Mouse (Mus musculus) lung, adult 18-20 months (tissue): ENCODE results near the gene Cactin.

Source experiments
- DNase-seq, 2 experiments: peaks; one replicate each; pipeline ENCODE4 v3.0.0; 2022; ENCODE audit warnings: mixed read lengths in 2 of 2

Gene Cactin

GRCm38 (mm10) chr10:81344421-81345161 is 23.7 kb downstream of the Cactin start:
- DNase-seq = no peak

- no peak for DNase-seq
These were observed 24.2 kb downstream of the Cactin start for GRCm38 (mm10) chr10:81345162-81345534.

DNA sequence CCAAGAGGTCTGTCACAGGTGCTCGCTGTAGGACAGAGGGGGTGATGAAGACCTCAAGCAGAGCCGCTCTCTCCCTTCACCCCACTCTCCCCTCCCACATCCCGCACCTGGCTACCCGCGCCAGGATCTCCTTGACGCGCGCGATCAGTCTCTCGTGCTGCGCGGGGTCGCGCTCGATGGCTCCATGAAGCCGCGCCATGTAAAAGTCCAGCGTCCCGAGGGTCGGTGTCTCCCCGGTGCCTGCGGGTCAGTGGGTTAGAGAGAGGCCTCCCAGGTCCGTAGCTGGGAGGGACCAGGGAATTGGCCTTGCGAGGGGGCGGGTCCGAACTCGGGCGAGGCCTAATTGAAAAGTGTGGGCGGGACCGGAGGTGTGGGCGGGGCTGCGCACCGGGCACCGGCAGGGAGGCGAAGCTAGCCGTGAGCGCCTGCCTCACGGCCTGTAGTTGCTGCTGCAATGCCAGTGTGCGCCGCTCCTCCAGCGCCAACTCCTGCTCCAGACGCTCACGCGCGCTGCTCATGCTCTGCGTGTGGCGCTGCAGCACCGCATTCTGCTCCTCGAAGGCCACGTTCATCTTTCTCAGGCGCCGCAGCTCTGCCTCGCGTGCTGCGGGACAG is 25.7 kb downstream of the Cactin start:
- peak; percentile 77 to 89 for DNase-seq

DNA sequence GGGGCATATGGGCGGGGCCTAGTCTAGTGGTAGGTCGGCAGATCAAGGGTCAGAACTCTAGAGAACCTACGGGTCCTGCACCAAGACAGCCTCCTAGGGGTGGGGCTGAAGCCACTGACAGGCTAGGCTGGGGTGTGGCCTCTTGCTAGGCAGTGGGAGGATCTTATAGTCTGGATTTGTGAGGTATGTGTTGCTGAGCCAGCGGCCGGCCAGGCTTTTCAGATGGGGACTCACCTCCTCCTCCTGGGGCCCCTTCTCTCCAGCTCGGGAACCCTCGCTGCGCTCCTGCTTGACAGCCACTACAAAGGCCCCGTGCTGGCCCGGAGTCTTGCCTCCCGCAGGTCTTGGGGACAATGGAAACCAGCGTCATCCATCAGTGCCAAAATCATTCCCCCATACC is 28.2 kb downstream of the Cactin start:
- DNase-seq = peak; percentile 70 to 75

GRCm38 (mm10) chr10:81349961-81350350 is 29.1 kb downstream of the Cactin start:
- DNase-seq = no peak

DNA sequence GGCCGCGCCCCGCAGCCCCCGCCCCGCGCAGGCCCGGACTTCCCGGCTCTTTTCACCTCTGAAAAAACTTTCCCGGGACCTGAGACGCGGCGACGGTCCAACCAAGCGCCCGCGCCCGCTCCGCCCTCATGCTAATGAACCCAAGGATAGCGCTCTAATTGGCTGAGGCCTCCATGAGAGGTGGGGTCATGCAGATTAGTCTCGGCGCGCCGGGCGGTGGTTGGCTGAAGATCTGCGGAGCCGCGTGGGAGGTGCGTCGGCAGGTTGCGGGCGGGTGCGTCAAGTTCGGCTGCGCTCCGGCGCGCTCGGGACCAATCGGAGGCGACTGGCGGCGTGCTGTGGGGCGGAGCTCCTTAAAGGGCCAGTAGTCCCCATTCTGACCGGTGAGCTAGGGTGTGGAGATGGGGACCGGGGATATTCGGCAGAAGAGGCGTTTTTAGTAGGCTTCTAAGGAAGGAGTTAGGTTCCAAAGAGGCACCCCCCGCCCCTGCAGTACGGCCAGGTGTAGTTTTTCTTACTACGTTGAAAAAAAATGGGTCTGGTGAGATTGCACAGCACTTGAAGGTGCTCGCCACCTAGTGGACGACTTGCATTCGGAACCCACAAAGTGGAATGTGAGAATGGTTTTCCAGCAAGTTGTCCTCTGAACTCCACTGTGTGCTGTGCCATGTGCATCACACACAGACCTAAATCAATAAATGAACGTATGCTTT is 29.6 kb downstream of the Cactin start, which contains the start of gene Hmg20b:
TSS of gene Hmg20b (minus strand) at position 130 of the 713 bp plus-strand sequence.
- peak; percentile 100 for DNase-seq

GRCm38 (mm10) chr10:81351678-81352291 is 30.9 kb downstream of the Cactin start:
- no peak for DNase-seq

DNA sequence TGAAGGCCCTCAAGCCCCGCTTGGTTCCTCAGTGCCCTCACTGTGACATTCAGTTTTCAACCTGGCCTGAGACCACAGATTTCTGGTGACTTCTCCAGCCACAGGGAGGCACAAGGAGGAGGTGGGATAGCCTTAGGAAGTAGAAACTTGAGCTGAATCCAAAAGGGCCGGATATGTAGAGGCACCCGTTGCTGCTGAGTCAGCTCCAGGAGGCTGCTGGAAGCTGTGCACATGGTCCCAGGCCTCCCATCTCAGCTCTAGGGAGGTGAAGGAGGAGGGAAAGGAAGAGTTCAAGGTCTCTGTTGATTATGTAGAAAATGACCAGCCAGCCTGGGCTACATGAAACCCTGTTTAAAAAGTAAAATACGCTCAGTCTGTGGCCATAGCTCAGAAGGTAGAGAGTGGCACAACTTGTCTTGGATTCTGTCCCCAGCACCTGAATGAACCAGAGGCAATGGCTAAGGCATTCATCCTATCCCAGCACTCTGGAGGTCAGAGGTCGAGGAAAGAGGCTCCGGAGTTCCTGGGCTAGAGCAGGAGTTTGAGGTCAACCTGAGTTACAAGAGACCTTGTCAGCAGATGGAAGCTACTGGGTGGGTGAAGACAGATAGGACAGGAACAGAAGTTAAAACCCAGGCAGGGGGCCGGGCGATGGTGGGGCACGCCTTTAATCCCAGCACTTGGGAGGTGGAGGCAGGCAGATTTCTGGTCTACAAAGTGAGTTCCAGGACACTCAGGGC is 34.0 kb downstream of the Cactin start:
- no peak for DNase-seq

- no peak for DNase-seq
These were observed 34.6 kb downstream of the Cactin start for GRCm38 (mm10) chr10:81355533-81355932.

- DNase-seq = peak; percentile 46 to 48
These were observed 35.6 kb downstream of the Cactin start for GRCm38 (mm10) chr10:81356352-81356990.

DNA sequence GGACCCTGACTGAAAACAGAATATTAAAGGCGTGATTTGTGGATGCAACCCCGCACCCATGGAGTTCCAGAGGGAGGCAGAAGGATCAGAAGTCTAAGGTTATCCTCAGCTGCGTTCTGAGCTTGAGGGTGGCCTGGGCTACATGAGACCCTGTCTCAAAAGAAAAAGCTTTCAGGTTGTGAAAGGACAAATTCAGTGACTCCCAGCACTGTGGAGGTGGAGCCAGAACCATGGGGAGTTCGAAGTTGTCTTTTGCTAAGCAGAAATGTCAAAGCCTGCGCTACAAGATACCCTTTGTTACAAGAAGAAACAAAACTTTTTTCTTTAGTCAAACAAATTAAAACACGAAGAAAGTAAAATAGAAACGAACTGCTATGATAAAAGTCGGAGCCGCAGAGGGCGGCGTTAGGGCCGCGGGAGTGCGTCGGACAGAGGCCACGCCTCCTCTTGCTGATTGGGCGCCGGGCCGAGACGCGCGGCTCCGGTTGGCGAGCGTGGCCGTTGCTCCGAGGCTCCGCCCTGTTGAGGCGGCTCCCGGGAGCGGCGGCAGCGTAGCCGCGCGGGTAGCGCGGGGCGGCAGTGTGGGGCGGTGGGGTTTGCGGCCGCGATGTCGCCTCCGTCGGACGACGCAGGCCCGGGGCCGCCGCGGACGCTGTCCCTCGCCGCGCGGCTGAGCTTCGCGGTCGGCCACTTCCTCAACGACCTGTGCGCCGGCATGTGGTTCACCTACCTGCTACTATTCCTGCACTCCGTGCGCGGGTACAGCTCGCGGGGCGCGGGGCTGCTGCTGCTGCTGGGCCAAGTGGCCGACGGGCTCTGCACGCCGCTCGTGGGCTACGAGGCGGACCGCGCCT is 36.3 kb downstream of the Cactin start, which contains the start of gene Mfsd12:
TSS of gene Mfsd12 (plus strand) at position 501 of the 854 bp plus-strand sequence.
- peak; percentile 91 to 92 for DNase-seq

DNA sequence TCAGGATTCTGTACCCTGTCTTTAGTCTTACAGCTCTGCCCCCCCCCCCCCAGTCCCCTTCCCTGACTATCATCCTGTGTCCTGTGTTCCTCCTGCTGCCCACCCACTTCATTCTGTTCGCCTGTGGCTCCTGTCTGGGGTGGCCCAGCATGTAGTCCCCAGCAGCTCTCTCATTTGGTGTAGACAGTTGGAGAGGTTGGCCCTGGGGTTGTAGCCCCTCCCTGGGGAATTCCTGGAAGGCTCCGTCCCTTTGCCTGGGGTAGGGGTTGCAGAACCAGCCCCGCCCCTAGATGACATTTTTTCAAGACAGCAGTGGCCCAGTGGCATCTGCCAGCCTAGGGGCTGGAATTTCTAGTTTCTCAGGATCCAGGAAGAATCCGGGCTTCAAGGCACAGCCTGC is 37.3 kb downstream of the Cactin start:
- no peak for DNase-seq

DNA sequence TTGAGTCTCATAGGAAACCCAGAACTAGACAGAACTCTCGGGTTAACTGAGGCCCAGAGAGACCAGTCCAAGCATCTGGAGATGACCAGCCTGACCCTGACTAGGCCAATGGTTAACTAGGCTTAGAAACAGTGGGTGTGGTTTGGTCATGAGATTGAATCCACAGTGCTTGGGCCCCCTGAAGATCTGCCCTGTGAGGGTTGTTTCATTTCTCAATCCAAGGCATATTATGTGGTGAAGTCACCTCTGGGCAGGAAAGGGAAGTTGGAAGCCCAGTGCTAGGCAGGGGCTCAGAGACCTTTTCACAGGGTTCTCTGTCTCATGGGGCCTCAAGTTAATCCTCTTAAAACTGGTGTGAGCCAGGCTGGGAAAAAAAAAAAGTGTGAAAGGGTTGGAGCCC is 37.9 kb downstream of the Cactin start:
- no peak for DNase-seq

DNA sequence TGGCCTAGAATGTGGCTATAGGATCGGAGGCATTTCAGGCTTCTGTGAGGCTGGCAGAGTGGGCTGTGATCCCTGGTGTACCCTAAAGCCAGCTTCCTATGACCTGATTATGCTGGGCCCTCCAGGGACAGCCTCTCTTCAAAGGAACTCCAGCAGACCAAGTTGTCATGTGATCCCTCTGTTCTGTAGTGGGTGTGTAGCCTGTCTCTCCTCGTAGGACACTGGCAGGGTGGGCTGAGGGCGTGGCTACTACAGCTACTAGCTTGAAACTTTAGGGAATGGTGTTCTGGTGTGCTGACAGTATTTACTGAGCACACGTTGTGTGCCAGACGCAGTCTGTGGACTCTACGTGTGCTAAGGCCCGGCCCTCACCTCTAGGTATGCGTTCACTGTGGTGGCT is 39.8 kb downstream of the Cactin start:
- no peak for DNase-seq

GRCm38 (mm10) chr10:81362336-81362949 is 41.5 kb downstream of the Cactin start:
- DNase-seq = peak in 1 of 2 experiments; percentile 18

GRCm38 (mm10) chr10:81363436-81364346 is 42.8 kb downstream of the Cactin start:
- DNase-seq = no peak

DNA sequence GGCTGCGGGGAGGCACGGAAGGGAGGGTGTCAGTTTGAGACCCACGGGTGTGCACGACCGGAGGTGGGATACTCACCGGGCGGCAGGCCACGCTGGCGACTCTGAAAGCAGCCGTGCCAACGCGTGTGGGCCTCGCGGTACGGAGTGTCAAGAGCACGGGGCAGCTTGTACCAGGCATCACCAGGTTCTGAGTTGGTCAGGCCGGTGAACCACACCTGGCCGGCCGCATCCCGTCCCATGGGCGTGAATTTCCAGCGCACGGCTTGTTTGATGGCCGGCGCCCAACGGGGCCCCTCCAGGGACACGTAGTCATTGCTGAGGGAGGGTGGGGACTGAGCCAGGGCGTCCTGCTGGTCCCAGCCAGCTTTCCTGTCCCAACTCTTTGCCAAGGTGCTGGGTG is 43.8 kb downstream of the Cactin start:
- peak in 1 of 2 experiments; percentile 53 for DNase-seq

DNA sequence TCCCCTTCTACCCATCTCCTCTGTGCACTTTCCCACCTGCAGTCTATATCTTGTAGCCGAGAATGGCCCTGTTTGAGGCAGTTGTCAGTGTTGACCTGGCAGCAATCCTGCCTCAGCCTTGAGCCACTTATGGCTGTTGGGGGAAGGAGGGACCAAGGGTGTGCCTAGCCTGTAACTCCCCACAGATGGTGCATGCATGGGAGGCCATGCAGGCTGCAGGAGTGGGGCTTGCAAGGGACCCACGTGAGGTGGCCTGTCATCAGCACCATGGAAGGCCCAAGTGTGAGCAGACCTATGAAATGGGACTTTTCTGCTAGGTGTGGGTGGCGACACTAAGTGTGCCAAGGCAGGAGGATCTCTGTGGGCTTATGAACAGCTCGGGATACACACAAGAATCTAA is 44.2 kb downstream of the Cactin start:
- DNase-seq = peak in 1 of 2 experiments; percentile 15
